Mouse (Mus musculus) 3T3-L1 (cell line): ENCODE results near the gene Ckmt2.

Experiments
- DNase-seq: peaks from one replicate; pipeline ENCODE4 v3.0.0-alpha.2; 2015; ENCODE audit warnings: low read depth, low spot score

The Ckmt2 gene

DNA sequence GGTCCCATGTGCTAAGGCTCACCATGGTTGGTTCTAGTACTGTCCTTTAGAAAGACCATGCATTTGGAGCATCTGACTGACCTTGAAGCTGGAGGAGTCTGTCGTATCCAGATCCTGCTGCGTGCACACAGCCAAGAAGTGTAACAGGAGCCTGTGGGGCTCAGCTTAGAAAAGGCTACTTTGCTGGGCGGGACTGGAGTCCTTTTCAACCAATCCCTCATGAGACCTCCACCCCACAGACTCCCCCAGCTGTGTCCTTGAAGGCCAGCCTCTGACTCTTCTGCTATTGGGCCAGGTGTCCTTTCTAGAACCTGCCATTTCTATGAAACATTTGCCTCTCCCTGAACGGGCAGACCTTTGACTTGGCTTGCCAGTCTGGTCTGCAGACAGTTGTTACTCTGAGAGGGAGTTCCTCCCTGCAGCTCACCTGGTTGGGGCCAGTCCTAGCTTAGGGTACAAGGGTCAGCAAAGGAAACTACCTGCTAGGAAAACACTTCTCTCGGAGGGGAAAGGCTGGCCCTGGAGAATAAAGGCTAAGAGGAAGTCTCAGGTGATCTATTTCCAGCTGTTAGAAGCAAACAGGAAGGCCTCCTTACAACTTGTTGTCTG is at the start of gene Ckmt2:
Ckmt2 (minus strand) TSS at position 145 of the 609 bp plus-strand sequence.
- DNase-seq, result no peak

DNA sequence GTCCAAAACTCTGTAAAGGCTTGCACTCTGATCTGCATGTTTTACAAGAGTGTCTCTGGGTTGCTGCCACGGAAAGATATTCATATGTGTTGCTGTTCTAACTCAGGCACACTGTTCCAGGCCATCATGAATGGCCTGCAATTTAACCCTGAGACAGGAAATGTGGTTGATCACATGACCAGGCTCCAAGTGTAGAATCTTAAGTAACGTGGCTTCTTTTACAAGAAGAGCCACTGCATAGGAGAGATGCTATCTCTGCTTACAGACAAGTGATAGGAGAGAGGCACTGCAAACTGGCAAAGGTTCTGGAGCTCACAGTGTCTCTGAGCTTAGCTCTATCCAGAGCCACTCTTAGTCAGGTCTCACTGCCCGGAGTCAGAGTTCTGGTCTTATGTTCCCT is 44.3 kb upstream of the Ckmt2 start:
- DNase-seq, result no peak

DNA sequence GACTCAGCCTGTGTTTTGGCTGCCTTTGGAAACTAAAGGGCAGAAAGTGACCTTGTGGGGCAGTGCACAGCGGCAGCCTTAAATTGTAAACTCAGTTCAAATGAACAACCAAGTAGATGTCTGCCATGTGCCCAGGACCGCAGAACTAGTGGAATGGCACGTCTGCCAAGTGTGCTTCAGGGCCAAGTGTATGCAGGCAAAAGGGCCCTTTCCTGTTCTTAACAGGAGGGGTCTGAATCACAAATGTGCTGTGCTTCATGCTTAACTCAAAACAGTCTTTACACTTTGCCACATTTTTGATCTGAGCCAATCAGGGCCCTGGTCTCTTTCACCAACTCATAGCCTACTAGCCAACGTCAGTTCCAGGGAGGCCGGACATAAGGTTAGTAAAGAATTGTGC is 42.1 kb upstream of the Ckmt2 start:
- no peak for DNase-seq

DNA sequence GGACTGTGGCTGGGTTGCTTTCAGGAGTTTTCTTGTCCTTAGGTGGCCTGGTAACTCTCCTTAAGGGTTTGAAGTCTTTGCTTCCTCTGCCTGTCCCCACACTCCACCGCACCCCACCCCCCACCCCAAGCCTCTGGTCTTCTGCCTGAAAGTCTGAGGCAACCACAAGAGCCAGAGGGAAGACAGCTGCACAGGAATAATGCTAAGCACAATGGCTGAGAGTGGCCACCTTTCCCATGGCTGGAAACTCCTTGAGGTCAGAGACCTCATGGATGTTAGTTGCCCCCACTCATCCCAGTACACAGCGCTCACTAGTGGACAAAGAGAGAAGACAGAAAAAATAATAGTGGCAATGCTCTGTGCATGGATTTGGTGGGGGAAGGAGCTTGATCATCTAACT is 41.1 kb upstream of the Ckmt2 start:
- DNase-seq, result no peak

DNA sequence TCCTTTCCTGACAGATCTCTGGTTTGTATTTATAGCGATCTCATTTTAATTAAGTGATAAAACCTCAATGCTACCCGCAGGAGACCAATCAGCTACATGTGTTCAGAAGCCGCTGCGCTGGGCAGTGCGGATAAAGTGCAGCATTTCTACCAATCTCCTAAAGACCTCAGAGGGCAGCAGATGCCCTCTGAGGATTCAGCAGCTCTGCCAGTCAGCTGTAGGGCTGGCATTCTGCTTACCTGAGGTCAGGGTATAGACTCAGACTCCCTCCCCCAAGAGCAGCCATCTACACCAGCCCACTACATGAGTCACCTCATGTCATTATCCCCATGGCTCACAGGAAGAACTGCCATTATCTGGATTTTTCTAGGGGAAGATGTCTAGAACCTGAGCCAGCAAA is 39.6 kb upstream of the Ckmt2 start:
- DNase-seq, result peak; percentile 40

DNA sequence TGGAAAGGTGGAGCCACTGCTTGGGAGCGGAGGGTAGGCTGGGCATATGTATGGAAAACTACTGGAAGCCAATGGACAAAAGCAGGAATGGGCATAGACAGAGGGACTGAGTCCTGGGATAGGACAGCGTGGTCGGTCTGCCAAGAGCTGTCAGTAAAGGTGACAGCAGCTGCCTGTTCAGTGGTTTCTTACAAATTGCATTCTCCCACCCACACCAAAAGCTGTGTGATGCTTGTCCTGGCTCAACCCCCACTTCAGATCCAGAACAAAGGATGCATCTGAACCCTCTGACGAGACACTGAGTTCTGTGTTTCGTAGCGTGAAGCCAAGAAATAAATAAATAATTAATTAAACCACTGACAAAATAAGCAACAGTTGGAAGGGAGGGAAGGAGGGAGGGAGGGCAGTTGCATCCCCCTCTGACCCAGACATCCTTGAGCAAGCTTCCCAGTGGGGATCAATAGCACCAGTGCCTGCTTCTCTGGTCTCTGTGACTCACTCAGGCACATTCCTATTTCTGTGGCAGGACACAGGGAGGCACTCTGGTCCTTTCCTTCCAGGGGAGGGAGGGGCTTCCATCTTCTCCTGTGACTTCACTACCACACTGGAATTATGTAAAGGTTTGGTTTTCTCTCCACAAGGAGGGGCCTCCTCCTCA is 39.0 kb upstream of the Ckmt2 start:
- peak; percentile 83 for DNase-seq

DNA sequence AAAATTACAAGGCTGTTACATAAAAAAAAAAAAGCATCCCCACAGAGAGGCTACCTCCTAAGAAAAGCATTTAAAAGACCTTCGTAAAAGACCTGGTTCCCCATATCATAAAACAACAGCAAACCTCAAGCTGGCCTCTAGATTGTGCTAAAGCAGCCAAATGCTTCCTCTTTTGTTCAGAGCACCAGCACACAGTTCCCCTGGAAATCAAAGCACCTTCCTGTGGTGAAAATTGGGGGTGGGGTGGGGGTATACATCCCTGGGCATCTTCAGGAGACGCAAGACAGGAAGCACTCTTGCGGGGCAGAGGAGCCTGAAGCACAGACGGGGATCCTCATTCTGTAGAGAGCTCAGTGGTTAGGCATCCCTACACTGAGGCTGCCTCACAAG is 38.5 kb upstream of the Ckmt2 start:
- no peak for DNase-seq

DNA sequence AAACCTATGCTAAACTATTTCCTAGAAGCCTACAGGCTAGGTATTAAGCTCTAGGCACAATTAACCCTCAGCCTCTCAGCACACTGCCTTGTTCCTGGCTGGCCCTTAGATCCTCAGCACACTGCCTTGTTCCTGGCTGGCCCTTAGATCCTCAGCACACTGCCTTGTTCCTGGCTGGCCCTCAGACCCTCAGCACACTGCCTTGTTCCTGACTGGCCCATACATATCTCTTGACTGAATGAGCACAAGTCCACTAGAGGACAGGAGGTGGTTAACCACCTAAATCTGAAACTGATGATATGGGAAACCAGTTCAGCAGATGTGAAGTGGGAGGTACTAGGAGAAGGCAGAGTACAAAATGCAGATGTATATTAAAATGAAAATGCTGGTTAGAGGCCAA is 35.0 kb upstream of the Ckmt2 start:
- DNase-seq, result peak; percentile 20

DNA sequence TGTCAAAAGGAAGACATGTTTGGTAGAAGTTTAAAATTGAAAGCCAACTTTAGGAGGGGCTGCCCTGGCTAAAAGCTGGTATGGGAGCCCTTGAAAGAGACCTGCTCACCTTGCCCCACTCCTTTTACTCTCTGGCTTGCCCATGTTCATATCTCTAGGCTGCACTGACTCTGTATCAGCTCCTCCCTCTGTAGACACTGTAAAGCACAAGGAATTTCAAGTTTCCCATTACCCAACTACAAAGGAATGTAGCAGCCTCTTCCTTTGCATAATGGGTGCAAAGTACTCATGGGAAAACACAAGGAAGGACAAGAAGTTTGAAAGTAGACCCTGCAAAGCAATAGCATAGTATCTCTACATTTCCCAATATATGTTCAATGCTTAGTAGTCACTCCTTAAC is 34.5 kb upstream of the Ckmt2 start:
- DNase-seq, result peak; percentile 73

DNA sequence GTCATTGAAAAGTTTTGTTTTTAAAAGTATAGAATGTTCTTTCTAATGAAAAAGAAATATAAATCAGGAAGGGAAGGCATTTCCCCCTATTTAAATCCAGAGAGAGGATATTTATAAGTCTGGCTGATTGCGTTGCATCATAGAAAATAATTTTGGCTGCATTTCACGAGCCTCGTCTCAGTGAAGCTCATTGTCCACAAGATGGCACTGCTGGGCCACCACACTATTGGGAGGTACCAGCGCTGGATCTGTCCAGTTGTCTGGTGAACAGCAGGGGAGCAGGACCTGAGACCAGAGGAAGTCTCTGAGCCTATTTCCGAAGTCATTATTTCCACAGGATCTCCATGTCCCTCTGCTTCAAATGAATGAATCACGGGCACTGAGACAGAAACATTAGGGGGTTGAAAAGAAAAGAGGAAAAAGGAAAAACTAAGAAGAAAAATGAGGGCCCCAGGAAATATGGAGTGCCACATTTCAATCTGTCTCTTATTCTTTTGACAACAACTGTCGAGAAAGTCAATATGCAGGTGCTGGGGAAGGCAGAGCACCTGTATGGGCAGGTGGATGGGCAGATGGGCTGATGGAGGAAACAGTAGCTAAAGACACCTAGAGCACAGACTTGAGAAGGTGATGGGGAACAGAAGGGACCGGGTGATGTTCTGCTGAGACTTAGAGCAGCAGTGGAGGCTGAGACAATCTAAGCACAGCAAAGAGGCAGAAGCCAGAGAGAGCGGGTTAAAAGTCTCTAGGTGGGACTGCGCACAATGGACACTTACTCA is 31.7 kb upstream of the Ckmt2 start:
- DNase-seq, result peak; percentile 92

DNA sequence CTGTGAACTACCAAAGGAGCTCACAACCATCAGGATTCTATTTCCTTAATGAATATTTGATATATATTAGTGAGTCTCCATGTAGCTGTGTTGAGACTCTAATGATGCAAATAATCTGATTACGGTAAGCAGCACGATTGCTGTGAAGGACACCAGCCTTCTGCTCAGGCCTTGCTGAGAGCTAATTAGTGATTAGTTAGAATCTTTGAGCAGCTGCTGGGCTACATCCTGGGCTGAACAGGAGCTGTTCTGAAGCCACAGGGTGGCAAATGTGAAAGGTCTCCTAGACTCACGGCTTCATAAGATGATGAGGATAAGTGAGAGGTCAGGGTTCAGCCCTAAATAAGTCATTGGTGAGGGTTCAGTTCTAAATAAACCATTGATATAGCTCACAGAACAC is 29.7 kb upstream of the Ckmt2 start:
- DNase-seq, result no peak

DNA sequence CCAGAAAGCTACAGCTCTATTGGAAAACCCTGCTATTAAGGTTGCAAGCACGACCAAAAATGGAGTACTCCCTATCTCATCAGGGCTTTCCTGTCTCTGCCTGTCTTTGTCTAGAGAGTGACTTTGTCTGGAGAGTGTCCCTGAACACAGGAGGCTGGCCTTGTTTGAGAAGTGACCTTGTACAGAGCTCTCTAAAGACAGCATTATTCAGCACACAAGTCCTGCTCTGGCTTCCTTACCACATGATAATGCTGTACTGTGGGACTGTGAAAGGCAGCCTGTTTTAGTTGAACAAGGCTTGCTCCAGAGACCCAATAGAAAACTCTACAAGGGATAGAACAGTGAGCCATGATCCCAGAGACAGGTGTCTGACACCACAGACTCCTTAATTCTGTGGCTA is 19.8 kb upstream of the Ckmt2 start:
- DNase-seq, result no peak

DNA sequence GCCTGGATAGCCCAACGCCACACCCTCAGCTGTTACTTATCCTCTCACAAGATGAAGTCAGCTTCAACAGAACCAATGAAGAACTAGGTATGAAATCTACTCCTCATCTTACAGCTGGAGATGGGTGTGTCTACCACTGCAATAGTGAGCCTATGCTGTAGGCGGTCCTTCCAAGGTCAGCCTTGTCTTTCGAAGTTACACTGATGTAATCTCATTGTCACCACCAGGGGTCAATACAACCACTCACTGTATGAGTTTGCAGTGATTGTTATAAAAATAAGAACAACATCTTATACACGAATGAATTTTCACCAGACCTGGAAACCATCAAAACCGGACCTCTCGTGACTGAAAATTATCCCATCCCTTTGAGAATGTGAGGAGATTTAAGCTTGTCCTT is 16.4 kb upstream of the Ckmt2 start:
- peak; percentile 87 for DNase-seq

DNA sequence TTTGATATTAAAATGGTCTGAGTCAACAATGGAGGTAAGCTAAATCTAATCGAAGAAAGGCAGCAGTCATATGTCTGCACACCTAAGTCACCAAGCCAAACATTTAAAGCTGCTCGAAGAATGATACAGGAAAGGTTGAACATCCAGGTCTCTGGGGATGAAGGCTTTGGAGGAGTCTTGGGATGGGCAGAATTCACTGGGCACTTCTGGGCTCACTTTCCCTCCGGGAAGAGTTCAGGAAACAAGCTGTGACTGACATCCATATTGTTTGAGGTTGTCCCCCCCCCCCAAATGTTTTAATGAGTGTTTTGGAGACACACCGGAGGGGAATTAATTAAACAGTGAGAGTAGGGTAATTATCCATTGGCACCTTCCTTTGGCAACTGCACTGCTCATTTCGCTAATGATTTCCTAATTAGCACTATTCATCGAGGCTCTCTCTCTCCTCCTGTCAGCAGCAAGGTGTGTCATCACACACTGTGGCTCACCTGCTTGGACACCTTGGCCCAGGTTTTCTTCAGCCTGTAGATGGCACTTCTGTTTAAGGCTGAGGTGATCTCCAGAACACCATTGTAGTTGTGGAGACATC is 13.4 kb upstream of the Ckmt2 start:
- DNase-seq, result no peak

DNA sequence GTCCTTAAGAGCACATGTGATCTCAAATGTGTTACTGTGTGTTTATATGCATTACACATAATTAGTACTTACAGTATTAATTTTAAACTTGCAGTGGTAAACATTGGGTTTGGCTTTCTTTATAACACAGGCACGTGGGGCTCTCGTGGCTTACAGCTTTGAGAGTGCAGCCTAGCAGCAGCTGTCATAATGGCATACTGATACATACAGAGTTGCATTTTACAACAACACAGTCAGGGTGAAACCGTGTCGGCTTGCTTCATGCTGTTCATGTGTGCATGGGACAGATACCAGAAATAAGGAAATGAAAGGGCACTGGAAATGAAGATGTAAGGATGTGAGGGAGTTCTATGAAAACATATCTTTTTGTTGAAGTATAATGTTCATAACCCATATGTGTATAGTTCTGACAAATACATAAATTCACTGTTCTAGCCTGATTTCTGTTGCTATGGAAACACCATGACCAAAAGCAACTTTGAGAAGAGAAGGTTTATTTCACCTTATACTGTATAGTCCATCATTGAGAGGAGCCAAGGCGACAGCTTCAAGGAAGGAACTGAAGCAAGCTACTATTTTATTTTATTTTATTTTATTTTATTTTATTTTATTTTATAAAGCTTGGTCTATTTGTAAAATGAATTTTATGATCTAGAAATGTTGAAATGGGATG is 8.2 kb upstream of the Ckmt2 start:
- DNase-seq, result no peak

DNA sequence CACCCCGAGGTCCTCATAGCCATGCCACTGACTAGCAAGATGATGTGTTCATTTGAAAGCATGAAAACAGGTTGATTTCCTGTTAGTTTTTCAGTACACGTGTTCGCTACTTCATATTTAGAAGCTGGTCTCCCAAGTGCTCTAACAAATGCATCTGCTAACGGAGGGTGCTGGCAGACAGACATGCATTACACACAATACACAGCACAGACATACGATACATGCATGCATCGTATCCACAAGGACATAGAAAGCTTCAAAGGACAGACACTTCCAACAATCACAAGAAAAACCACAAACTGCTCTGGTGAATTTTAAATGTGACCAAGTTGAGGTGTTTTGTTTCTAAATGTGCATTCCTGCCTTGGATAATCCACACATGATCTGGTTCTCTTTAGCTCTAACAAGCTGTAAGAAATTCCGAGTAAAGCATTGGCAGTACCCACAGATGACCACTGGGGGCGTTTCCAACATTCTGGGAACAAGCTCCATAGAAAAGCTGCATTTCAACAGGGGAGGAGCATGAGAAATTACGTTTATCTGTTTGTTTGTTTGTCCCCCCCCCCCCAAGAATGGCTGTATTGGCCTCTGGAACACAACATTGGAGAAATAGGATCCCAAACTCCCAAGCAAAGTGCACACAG is 5.3 kb upstream of the Ckmt2 start:
- DNase-seq, result peak; percentile 75

DNA sequence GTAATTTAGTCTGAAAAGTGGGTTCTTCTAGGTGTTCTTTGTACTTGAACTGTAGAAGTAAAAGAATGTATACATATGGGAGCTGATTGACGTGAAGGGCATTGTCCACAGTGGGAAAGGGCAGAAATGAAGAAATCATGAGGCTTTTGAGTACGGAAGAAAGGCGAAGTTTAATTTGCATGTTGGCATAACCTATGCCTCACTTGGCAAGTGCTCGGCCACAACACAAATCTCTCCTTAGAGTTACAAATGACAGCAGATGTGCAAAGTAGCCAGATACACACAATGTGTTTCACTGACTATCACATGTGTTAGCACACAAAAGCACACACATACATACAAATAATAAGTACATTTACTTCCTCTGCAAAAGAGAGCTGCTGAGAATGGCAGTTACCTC is 3.6 kb upstream of the Ckmt2 start:
- DNase-seq, result no peak

DNA sequence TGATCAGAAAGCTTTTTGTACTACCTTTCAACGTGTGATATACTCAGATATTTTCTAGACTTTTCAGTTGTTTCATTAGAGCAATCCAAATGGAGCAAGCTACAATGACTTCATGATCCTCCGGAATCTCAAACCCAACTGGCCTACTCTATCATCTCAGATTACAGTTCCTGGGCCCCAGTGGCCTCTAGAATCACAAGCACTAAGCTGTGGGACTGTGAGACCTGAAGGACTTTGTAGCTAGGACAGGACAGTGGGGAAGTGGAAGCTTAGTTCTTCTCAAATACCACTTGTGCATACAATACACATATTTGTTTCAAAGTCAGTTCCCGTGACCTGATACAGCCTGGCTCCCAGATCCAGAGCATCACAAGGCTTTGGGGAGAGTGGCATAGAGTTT is 1.3 kb upstream of the Ckmt2 start:
- no peak for DNase-seq

DNA sequence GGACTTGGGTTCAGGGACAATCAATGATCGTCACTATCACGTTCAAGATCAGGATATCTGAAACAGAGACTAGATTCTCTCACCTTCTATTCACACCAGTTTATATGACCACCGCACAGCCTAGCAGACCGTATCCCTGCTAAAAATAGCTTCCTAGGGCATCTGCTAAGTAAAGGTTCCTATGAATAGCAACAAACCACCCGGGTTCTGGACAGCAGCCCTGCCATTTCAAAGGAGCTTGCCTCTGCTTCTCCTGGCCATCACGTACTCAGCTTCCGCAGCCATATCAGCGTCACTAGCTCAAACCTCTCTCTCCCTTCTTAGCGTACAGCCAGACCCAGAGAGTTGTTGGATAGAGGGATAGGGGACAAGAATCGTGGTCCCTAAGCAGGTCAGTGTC is 665 bp upstream of the Ckmt2 start:
- no peak for DNase-seq

DNA sequence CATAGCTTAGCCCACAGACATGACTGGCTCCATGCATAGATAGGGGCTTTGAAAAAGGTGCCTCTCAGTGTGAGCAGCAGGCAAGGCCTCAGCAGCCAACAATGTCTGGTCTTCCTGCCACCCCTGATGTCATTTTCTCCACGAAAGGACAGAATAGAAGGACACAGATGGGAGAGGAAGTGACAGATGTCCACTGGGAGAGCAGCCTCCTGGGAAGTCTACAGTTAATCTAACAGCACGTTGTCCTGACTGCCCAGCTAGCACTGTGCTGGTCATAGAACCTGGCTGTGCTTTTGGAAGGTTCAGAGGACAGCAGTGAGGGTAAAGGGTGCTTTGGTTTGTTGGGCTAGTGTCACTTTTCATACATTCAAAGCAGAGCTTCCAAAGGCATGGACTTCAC is 1.1 kb downstream of the Ckmt2 start:
- DNase-seq, result no peak

DNA sequence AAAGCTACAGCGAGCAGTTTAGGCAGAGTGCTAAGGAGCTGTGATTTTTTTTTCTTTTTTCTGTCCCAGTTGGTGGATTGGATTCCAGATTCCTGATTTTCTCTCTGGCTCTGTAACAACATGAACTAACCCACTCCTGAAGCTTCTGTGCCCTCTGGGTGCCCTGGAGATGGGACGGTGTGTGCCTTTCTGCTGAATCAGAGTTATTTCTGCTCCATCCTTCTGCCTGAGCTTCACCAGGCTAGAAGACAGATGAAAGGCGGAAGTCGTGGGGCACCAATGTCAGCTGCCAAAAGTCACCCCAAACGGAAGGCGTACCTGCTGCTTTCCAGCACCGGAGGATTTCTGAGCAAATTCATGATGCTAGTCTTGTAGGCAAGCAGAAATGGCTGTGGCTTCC is 2.1 kb downstream of the Ckmt2 start:
- peak; percentile 53 for DNase-seq
